Mouse (Mus musculus) olfactory bulb, adult 2 months (tissue): Measurements from ENCODE around the gene Evx2.

Experiments
- CTCF ChIP-seq: fragments of 200-500 bp; IDR thresholded peaks from 2 replicates; pipeline ENCODE4 v1.5.1; 2012; ENCODE audit warnings: low read depth, mild to moderate bottlenecking, low read length, moderate library complexity; ENCODE audit not compliant: insufficient read depth
- POLR2A ChIP-seq: fragments of 200-500 bp; IDR thresholded peaks from 2 replicates; pipeline ENCODE4 v1.6.1; 2012; ENCODE audit warnings: mild to moderate bottlenecking, low read depth, low read length, moderate library complexity; ENCODE audit not compliant: insufficient read depth

- TF ChIP-seq POLR2A (no peak), CTCF (no peak)
These were observed 14.6 kb upstream of the Evx2 start for GRCm38 (mm10) chr2:74673835-74674425.
